Mouse (Mus musculus) CH12.LX (cell line): ENCODE results near the gene Lbx2. TPM values are rescaled to one million over a fixed set of nuclear protein-coding genes. Genes with fewer than 3 reads are reported as not detected.

Source experiments
- DNase-seq: peaks from one replicate; pipeline ENCODE4 v3.0.0-alpha.2; 2013; ENCODE audit errors: extremely low read depth
- H3K27ac ChIP-seq: 2 replicates; pipeline ENCODE4 v1.5.1; 2012; ENCODE audit warnings: low read depth, mild to moderate bottlenecking, control low read depth, moderate library complexity; ENCODE audit not compliant: insufficient read depth
- H3K27me3 ChIP-seq: replicated peaks from 2 replicates; pipeline ENCODE3; 2012; ENCODE audit warnings: inconsistent platforms
- H3K36me3 ChIP-seq, 2 experiments: replicated peaks in 1 of 2; 2 replicates each; pipeline versions ENCODE3 to v1.6.1; 2012; ENCODE audit warnings: inconsistent platforms in 1 of 2, low read length in 1 of 2, mild to moderate bottlenecking in 1 of 2, mixed read lengths in 1 of 2, moderate library complexity in 1 of 2; ENCODE audit not compliant: control insufficient read depth in 1 of 2, insufficient read depth in 1 of 2
- H3K4me1 ChIP-seq, 2 experiments: 2 replicates each; pipeline ENCODE4 v1.6.1; 2012; ENCODE audit warnings: inconsistent platforms in 1 of 2, moderate library complexity in 1 of 2; ENCODE audit not compliant: insufficient read depth in 2 of 2, control insufficient read depth in 1 of 2
- H3K4me2 ChIP-seq: 2 replicates; pipeline ENCODE4 v1.6.1; 2012; ENCODE audit warnings: low read depth, mild to moderate bottlenecking, control low read depth; ENCODE audit not compliant: poor library complexity, insufficient read depth, severe bottlenecking
- H3K4me3 ChIP-seq, 3 experiments: fragments of 150-350 bp in 1 of 3; sonication (generic) in 1 of 3; replicated peaks in 1 of 3; 2 replicates each; pipeline versions ENCODE3 to v1.5.1; 2011 to 2012; ENCODE audit warnings: low read depth in 2 of 3, low read length in 2 of 3, mild to moderate bottlenecking in 2 of 3, moderate library complexity in 2 of 3, control low read depth in 1 of 3, improper control_type of control experiment in 1 of 3, inconsistent platforms in 1 of 3, mixed read lengths in 1 of 3; ENCODE audit not compliant: poor library complexity in 1 of 3
- H3K79me2 ChIP-seq: replicated peaks from 2 replicates; pipeline ENCODE4 v1.6.1; 2012; ENCODE audit warnings: mild to moderate bottlenecking, moderate library complexity; ENCODE audit not compliant: control insufficient read depth, poor library complexity, insufficient read depth, severe bottlenecking; ENCODE audit errors: extremely low read depth
- H3K9ac ChIP-seq: 2 replicates; pipeline ENCODE4 v1.6.1; 2012; ENCODE audit warnings: low read depth, mild to moderate bottlenecking, control low read depth, moderate library complexity; ENCODE audit not compliant: insufficient read depth
- H3K9me3 ChIP-seq: replicated peaks from 2 replicates; pipeline ENCODE3; 2012; ENCODE audit warnings: low read length, inconsistent platforms, mixed read lengths
- BHLHE40 ChIP-seq: IDR thresholded peaks from 2 replicates; pipeline ENCODE4 v1.6.1; 2011; ENCODE audit warnings: mild to moderate bottlenecking, low read depth, low read length, improper control_type of control experiment
- CHD2 ChIP-seq: IDR thresholded peaks from 2 replicates; pipeline ENCODE4 v1.6.1; 2011; ENCODE audit warnings: low read length, improper control_type of control experiment
- CTCF ChIP-seq, 2 experiments: IDR thresholded peaks in 1 of 2; conservative IDR thresholded peaks in 1 of 2; 2 replicates each; pipeline ENCODE4 v1.5.1; 2011 to 2012; ENCODE audit warnings: low read depth in 2 of 2, low read length in 2 of 2, improper control_type of control experiment in 1 of 2, inconsistent platforms in 1 of 2, mild to moderate bottlenecking in 1 of 2, moderate library complexity in 1 of 2
- E2F4 ChIP-seq: IDR thresholded peaks from 2 replicates; pipeline ENCODE4 v1.6.1; 2011; ENCODE audit warnings: low read depth, low read length, improper control_type of control experiment; ENCODE audit not compliant: insufficient replicate concordance
- ELF1 ChIP-seq: IDR thresholded peaks from 2 replicates; pipeline ENCODE4 v1.6.1; 2014; ENCODE audit warnings: low read depth, mild to moderate bottlenecking, inconsistent platforms, low read length, improper control_type of control experiment
- ETS1 ChIP-seq: conservative IDR thresholded peaks from 2 replicates; pipeline ENCODE4 v1.6.1; 2012; ENCODE audit warnings: low read depth, mild to moderate bottlenecking, inconsistent platforms, low read length, improper control_type of control experiment, moderate library complexity
- GABPA ChIP-seq: IDR thresholded peaks from 2 replicates; pipeline ENCODE4 v1.6.1; 2012; ENCODE audit warnings: low read depth, low read length, improper control_type of control experiment, inconsistent platforms; ENCODE audit not compliant: insufficient replicate concordance
- HCFC1 ChIP-seq: IDR thresholded peaks from 2 replicates; pipeline ENCODE4 v1.6.1; 2012; ENCODE audit warnings: low read depth, mild to moderate bottlenecking, inconsistent platforms, low read length, improper control_type of control experiment
- JUND ChIP-seq: conservative IDR thresholded peaks from 2 replicates; pipeline ENCODE4 v1.6.1; 2011; ENCODE audit warnings: low read depth, low read length, improper control_type of control experiment
- KAT2A ChIP-seq: IDR thresholded peaks from 2 replicates; pipeline ENCODE4 v1.6.1; 2012; ENCODE audit warnings: low read length, improper control_type of control experiment, inconsistent platforms; ENCODE audit not compliant: insufficient replicate concordance
- MAFK ChIP-seq: IDR thresholded peaks from 2 replicates; pipeline ENCODE4 v1.6.1; 2011; ENCODE audit warnings: low read length, improper control_type of control experiment; ENCODE audit not compliant: insufficient replicate concordance
- MAZ ChIP-seq: IDR thresholded peaks from 2 replicates; pipeline ENCODE4 v1.6.1; 2012; ENCODE audit warnings: low read depth, mild to moderate bottlenecking, inconsistent platforms, low read length, improper control_type of control experiment, moderate library complexity
- MEF2A ChIP-seq: IDR thresholded peaks from 2 replicates; pipeline ENCODE4 v1.6.1; 2014; ENCODE audit warnings: low read depth, mild to moderate bottlenecking, inconsistent platforms, low read length, improper control_type of control experiment, borderline replicate concordance
- NRF1 ChIP-seq: IDR thresholded peaks from 2 replicates; pipeline ENCODE4 v1.6.1; 2014; ENCODE audit warnings: low read depth, mild to moderate bottlenecking, inconsistent platforms, low read length, improper control_type of control experiment, moderate library complexity
- PAX5 ChIP-seq: IDR thresholded peaks from 2 replicates; pipeline ENCODE4 v1.6.1; 2012; ENCODE audit warnings: low read length, inconsistent platforms, mixed read lengths
- POLR2AphosphoS2 ChIP-seq: IDR thresholded peaks from 2 replicates; pipeline ENCODE4 v1.6.1; 2011; ENCODE audit warnings: low read depth, low read length, improper control_type of control experiment
- RAD21 ChIP-seq: IDR thresholded peaks from 2 replicates; pipeline ENCODE4 v1.6.1; 2011; ENCODE audit warnings: low read depth, mild to moderate bottlenecking, low read length, improper control_type of control experiment, moderate library complexity
- SMC3 ChIP-seq: IDR thresholded peaks from 2 replicates; pipeline ENCODE4 v1.6.1; 2011; ENCODE audit warnings: low read depth, low read length, improper control_type of control experiment
- UBTF ChIP-seq: IDR thresholded peaks from 2 replicates; pipeline ENCODE4 v1.6.1; 2012; ENCODE audit warnings: low read depth, mild to moderate bottlenecking, inconsistent platforms, low read length, improper control_type of control experiment, moderate library complexity
- dilution Hi-C: fragments of 300-500 bp; cut with MboI; formaldehyde crosslinking; loops from 2 replicates; pipeline ENCODE4 v1.14.3; 2020; ENCODE audit warnings: low sequenced_read_pairs; ENCODE audit not compliant: extremely low pct_unique_long_range_greater_than_20kb, extremely low pct_ligation_motif_present
- in situ Hi-C: fragments of 300-500 bp; cut with MboI; formaldehyde crosslinking; loops from 3 replicates; pipeline ENCODE4 v1.14.3; 2019; ENCODE audit warnings: low sequenced_read_pairs, low pct_ligation_motif_present, low pct_unique_long_range_greater_than_20kb, mixed read lengths
- polyA plus RNA-seq: library from polyadenylated mRNA; unstranded; fragments of >175 nt; gene quantifications from 2 replicates; pipeline ENCODE4 v1.2.1, GENCODE M21; 2012; ENCODE audit warnings: low read depth; ENCODE audit not compliant: insufficient read length
- total RNA-seq, 2 experiments: library from RNA; depleted of rRNA; stranded (reverse); fragments of 300-350 nt in 1 of 2; fragments of >200 nt in 1 of 2; gene quantifications; 2 replicates each; pipeline ENCODE4 v1.2.3; 2012 to 2014

The Lbx2 gene
- total and polyA plus RNA-seq, 3 experiments, result 1.2 TPM; not detected in 2

- H3K27me3 ChIP-seq, result no peaks in the 10 kb centered on the region
- in situ Hi-C loops (loop anchor here (5.0 kb wide), 1 partner anchor 40 kb away; the partner anchor contains the start of genes 1700003E16Rik and Wdr54), dilution Hi-C loops (no loop called here)
- peaks cover 22% of the 10 kb centered on the region for H3K79me2 ChIP-seq
- TF ChIP-seq SMC3 (no peak), POLR2AphosphoS2 (no peak), UBTF (no peak), RAD21 (no peak), KAT2A (no peak), CTCF (conservative IDR thresholded peaks at IDR 0.05 in 1 of 2, IDR thresholded peaks at IDR 0.05 in 1 of 2; ENCODE audit: low read depth in 2 of 2, low read length in 2 of 2) (no peak), BHLHE40 (no peak), JUND (no peak), MAFK (no peak), E2F4 (no peak), ELF1 (no peak), NRF1 (no peak), MAZ (no peak), PAX5 (no peak), ETS1 (no peak), MEF2A (no peak), GABPA (no peak)
- no peaks in the 10 kb centered on the region for H3K9me3 ChIP-seq
- H3K36me3 ChIP-seq, result peaks cover 15 to 30% of the 10 kb centered on the region in 2 experiments
- no peak overlapping the region for H3K4me3 ChIP-seq
- H3K4me2 ChIP-seq, result no peak overlapping the region
- no peak for DNase-seq
- no peak overlapping the region for H3K9ac ChIP-seq
- H3K27ac ChIP-seq, result no peak overlapping the region
- H3K4me1 ChIP-seq, result peaks cover 30 to 74% of the 10 kb centered on the region in 2 experiments
Observed at GRCm38 (mm10) chr6:83117616-83118015, 31.4 kb downstream of the Lbx2 start.

GRCm38 (mm10) chr6:83118369-83118768 lies 32.2 kb downstream of the Lbx2 start:
- DNase-seq, result no peak
- in situ Hi-C loops (loop anchor here (5.0 kb wide), 1 partner anchor 39 kb away; the partner anchor contains the start of genes 1700003E16Rik and Wdr54), dilution Hi-C loops (no loop called here)
- no peak overlapping the region for H3K27ac ChIP-seq
- peaks cover 30 to 78% of the 10 kb centered on the region in 2 experiments for H3K4me1 ChIP-seq
- H3K4me2 ChIP-seq, result no peak overlapping the region
- H3K79me2 ChIP-seq, result peaks cover 22% of the 10 kb centered on the region
- no peaks in the 10 kb centered on the region for H3K9me3 ChIP-seq
- no peaks in the 10 kb centered on the region for H3K27me3 ChIP-seq
- no peak overlapping the region for H3K9ac ChIP-seq
- TF ChIP-seq CHD2 (0 out of 2 replicates have a peak, but pooled peaks have one; percentile 16), HCFC1 (no peak)
- H3K36me3 ChIP-seq, result peaks cover 18 to 35% of the 10 kb centered on the region in 2 experiments
- H3K4me3 ChIP-seq, result no peak overlapping the region
